Mouse (Mus musculus): ENCODE results near the gene Lrrc4b.

Lrrc4b gene

GRCm38 (mm10) chr7:44465111-44465510 is 36.3 kb downstream of the Lrrc4b start, which contains the start of gene Aspdh:
Aspdh (plus strand) TSS chr7:44465391.
- peak; percentile 43 to 47 for DNase-seq

DNA sequence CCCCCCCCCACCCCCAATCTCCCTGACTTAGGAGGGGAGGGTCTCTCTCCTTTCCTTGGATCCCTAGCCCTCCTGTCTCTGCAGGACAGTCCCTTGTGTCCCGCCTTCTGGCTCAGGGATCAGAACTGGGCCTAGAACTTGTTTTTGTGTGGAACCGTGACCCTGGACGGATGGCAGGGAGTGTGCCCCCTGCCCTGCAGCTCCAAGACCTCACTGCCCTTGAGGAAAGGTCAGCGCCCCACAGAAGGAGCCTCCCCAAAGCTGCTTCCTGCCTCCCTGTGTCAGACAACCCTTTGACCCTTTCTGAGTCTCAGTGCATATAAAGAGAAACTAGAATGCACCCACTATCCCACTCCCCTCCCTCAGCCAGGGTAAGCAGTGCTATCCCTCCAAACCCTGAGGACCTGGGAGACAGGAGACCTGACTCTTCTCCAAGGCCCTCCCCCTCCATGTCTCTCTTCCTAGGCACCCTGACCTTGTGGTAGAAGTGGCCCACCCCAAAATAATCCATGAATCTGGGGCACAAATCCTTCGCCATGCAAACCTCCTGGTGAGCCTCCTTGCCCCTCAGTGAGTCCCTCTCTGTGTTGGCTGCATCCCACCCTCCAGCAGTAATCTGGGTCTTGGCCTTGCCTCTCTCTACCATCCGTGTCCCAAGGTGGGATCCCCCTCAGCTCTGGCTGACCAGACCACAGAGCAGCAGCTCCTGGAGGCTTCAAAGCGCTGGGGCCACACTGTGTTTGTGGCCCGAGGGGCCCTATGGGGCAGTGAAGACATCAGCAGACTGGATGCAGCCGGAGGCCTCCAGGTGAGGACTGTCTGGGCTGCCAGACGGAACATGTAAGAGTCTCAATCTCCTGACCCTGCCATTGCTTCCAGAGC is 37.4 kb downstream of the Lrrc4b start:
- DNase-seq: peak; percentile 26 to 42

DNA sequence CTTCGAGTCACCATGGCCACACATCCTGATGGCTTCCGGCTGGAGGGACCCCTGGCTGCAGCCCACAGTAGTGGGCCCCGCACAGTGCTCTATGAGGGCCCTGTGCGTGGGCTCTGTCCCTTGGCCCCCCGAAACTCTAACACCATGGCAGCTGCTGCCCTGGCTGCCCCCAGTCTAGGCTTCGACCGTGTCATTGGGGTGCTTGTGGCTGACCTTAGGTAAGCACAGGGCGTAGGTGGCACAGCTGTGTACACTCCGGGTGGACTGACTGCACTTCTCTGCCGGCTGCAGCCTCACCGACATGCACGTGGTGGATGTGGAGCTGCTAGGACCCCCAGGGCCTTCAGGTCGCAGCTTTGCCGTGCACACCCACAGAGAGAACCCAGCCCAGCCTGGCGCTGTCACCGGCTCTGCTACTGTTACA is 38.1 kb downstream of the Lrrc4b start:
- DNase-seq: peak; percentile 40 to 54

DNA sequence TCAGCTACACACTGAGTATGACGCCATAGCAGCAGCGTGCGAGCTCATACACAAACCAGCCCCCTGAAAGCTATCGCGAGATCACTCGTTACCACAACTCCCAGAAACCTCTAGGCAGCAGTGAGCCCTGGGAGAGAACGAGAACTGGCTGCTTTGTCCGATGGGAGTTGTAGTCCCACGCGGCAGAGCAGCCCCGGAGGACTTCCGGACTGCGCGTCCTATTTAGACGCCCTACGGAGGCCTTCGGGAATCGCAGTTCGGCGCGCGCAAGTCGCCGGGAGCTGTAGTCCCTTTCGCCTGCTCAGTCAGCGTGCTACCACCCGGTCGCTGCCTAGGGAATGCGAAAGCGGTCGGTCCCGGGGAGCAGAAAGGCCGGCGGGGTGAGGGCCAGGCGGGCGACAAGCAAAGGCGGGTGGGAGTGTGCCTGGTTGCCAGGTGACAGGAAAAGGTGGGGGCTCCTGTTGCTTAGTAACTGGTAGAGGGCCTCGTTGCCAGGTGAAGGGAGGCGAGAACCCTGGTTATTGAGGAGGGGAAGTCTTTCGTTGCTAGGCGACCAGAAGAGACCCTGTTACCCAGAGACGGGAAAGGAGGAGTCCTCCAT is 39.1 kb downstream of the Lrrc4b start, which contains the start of gene Josd2:
Gene Josd2, plus strand, starts transcription at position 170 of the 601 bp plus-strand sequence.
- DNase-seq: peak; percentile 92 to 97

DNA sequence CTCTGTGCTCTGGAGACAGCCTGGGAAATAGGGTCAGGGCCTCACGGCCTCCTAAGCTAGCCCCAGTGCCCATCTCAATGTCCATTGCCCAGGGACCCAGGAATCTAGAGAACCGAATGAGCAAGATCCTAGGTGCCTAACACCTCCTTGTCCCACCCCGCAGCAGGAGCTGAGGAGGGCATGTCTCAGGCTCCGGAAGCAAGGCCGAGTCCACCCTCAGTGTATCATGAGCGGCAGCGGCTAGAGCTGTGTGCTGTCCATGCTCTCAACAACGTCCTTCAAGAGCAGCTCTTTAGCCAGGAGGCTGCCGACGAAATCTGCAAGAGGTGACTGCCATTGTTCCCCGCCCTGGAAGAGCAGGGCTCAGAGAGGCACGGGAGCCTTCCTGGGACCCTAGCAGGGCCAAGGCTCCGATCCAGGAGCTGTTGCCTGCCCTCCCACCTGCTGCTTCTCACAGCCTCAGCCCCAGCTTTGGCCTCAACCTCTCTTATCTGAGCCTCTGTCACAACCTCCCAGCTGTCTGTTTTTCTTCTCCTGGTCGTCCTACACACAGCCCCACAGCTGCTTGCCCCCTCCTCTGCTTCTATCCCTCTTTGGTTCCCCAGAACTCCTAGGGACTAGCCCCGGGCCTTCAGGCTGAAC is 39.9 kb downstream of the Lrrc4b start:
- peak; percentile 27 to 52 for DNase-seq

DNA sequence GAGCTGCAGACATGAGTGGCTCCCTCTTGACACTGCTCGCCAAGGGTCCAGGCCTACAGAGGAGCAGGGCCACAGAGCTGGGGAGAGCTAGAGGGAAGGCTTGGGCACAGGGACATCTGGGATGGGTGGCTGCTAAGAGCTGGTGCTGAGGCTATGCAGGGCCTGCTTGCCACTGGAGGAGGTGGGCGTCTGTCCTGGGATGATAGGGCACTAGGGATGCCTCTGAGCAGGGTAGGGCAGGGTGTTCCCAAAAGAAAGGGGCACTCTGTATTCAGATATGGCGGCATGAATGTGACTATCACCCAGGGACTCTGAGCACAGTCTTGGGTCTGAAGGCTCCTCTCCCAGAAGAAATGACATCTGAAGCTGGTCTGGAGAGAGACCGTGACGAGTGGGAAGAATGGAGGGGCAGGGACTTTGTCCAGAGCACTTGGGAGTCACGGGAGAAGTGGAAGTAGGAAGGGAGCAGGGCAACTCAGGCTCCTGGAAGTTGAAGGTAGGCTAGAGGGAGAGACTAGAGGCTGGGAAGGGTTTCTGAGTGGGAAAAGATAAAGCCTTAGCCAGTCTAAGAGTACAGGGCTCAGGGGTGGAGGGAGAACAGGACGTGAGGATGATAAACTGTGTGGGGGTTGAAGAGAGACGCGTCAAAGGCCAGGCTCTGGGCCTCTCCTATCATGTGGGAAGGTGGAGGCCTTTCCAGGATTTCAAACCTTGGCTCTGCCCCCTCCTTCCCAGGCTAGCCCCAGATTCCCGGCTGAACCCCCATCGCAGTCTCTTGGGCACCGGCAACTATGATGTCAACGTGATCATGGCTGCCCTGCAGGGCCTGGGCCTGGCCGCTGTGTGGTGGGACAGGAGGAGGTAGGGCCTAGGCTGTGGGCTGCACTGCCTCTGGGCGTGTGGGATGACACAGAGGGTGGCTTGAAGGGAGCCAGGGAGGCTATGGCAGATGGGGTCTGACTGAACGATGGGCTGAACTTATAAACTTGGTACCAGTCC is 41.2 kb downstream of the Lrrc4b start:
- peak; percentile 5 to 17 for DNase-seq

DNA sequence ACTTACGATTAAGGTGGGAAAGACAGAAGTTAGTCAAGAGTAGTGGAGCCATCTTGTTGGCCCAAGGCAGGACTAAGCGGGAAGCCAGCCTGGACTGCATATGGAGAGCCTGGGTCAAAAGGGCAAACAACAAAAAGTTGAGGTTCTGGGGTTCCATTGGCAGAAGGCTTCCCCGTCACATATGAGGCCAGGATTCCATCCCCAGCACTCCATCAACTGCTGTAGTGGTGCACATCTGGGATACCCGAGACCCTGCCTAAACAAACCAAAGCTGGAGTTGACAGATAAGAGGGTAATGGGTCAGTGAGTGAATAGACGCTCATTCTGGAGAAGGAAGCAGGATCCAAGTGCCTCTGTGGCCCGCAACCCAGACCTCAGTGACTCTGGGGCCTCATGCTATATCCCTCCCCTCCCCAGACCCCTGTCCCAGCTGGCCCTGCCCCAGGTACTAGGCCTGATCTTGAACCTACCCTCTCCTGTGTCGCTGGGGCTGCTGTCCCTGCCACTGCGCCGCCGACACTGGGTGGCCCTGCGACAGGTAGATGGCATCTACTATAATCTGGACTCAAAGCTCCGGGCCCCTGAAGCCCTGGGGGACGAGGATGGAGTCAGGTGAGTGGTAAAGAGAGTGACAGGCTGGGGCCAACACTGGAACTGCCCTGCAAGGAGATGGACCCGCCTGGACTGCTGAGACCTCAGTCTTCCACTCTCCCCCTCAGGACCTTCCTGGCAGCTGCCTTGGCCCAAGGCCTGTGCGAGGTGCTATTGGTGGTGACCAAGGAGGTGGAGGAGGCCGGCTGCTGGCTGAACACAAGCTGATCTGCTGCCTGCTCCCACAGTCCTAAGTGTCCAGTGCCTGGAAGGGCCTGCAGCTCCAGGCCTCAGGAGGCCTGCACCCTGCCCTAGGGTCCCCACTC is 42.1 kb downstream of the Lrrc4b start:
- peak; percentile 13 to 16 for DNase-seq

GRCm38 (mm10) chr7:44471880-44472557 is 43.2 kb downstream of the Lrrc4b start:
- peak; percentile 26 to 30 for DNase-seq

GRCm38 (mm10) chr7:44472558-44472885 is 43.7 kb downstream of the Lrrc4b start:
- DNase-seq: no peak

GRCm38 (mm10) chr7:44472961-44473646 is 44.3 kb downstream of the Lrrc4b start:
- peak; percentile 42 to 54 for DNase-seq

DNA sequence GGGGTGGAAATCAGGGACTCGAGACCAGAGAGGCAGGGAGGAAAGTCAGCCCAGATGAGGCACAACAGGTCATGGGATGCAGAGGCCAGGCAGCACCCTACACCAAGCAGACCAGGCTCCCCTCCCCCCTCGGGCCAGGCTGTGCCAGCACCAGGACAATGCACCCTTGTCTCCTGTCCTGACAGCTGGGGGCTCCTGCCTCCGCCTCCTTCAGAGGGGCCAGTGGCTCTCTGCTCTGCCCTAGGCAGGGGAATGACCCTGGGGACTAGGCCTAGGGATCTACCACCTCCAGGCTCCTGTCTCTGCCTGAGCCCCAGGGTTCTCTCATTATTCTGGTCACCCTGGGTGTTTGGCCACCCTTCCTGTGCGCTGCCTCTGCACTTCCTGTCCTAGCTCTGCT is 45.6 kb downstream of the Lrrc4b start:
- DNase-seq: peak; percentile 56 to 63

GRCm38 (mm10) chr7:44475046-44475614 is 46.3 kb downstream of the Lrrc4b start:
- DNase-seq: peak in 1 of 2 experiments; percentile 12

GRCm38 (mm10) chr7:44482836-44483435 is 54.1 kb downstream of the Lrrc4b start:
- no peak for DNase-seq

DNA sequence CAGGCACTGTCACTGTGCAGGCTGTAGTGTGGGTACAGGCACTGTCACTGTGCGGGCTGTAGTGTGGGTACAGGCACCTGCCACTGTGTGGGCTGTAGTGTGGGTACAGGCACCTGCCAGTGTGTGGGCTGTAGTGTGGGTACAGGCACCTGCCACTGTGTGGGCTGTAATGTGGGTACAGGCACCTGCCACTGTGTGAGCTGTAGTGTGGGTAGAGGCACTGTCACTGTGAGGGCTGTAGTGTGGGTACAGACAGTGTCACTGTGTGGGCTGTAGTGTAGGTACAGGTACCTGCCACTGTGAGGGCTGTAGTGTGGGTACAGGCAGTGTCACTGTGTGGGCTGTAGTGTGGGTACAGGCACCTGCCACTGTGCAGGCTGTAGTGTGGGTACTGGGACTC is 55.3 kb downstream of the Lrrc4b start:
- DNase-seq: no peak

GRCm38 (mm10) chr7:44484841-44485571 is 56.2 kb downstream of the Lrrc4b start:
- DNase-seq: peak; percentile 83 to 87

DNA sequence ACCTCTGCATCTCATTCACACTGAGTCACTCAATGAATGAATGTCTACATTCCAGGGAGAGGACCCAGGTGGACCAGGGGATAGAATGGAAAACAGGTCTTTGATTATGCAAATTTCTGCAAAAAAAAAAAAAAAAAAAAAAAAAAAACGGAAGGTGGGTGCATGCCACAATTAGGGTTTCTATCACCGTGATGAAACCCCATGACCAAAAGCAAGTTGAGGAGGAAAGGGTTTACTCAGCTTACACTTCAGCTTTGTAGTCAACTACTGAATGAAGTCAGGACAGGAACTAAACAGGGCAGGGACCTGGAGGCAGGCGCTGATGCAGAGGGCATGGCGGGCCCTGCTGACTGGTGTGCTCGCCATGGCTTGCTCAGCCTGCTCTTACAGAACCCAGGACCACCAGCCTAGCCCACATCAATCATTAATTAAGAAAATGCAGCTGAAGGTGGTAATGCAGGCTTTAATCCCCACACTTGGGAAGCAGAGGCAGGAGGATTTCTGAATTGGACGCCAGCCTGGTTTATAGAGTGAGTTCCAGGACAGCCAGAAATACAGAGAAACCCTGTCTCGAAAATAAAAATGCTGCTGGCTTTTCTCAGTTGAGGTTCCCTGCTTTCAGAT is 56.9 kb downstream of the Lrrc4b start:
- DNase-seq: no peak

DNA sequence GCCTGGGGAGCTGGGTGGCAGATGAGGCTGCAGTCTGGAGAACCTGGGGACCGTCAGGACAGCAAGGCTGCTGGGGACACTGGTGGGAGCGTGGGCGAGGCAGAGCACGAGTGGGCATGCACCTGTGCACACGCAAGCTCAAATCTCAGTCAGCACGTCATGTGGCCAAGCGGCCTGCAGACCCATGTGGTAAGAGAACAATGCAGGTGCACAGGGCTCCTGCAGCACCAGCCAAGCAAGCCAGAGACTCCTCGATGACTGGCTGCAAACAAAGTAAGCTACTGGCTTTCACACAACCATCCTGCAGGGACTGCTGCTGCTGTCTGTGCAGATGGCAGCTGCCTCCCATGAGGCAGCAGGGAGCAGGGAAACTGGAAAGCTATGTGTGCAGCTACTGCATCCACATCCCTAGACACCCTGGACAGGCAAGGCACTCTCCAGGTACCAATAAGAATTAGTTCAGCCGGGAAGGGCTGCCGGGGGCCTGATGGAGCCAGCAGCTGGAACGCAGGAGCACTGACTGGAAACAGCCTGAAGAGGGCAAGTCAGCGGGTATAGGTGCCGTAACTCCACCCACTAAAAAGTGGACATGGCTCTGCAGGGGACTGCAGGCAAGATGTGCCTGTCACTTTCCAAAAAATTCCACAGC is 58.2 kb downstream of the Lrrc4b start:
- DNase-seq: peak in 1 of 2 experiments; percentile 10
